Mouse (Mus musculus) CD4-positive, CD25-positive, alpha-beta regulatory T cell, adult 9 weeks (primary cell): Measurements from ENCODE around the gene Pak3. TPM values are rescaled to one million over a fixed set of nuclear protein-coding genes. Genes with fewer than 3 reads are reported as not detected.

Experiments used
- polyA plus RNA-seq: library from polyadenylated mRNA; unstranded; fragments of 100-300 nt; shearing (Covaris generic); gene quantifications from one replicate; pipeline ENCODE4 v1.2.1, GENCODE M21; 2017

The Pak3 gene
- polyA plus RNA-seq, result not detected

GRCm38 (mm10) chrX:143518168-143518901 is at the start of gene Pak3:
TSS of gene Pak3 (plus strand) at chrX:143518591.

GRCm38 (mm10) chrX:143827212-143827611 is 308.8 kb downstream of the Pak3 start, which contains the start of gene Capn6:
TSS of gene Capn6 (minus strand) at chrX:143827414.

Other genes with a start within 250 kb of the Pak3 start
- gene Chrdl1, start 124.3 kb upstream of the Pak3 start, polyA plus RNA-seq, result not detected